Mouse (Mus musculus) midbrain, embryonic 13.5 days (tissue): ENCODE data around the gene Slc9b2. TPM values are rescaled to one million over a fixed set of nuclear protein-coding genes. Genes with fewer than 3 reads are reported as not detected.

ENCODE experiments used
- ATAC-seq: fragments of 200-750 bp; cut with Nextera tagmentation; 2 replicates; pipeline ENCODE4 v1.8.0; 2017; ENCODE audit warnings: mild to moderate bottlenecking, moderate TSS enrichment, moderate library complexity
- H3K27ac ChIP-seq: fragments of 300-500 bp; sonication (generic); 2 replicates; pipeline ENCODE4 v1.5.1; 2015; ENCODE audit warnings: inconsistent platforms, mild to moderate bottlenecking, moderate library complexity
- H3K27me3 ChIP-seq: fragments of 300-500 bp; sonication (generic); 2 replicates; pipeline ENCODE4 v1.6.1; 2015; ENCODE audit warnings: mild to moderate bottlenecking, inconsistent platforms
- H3K36me3 ChIP-seq: fragments of 300-500 bp; sonication (generic); 2 replicates; pipeline ENCODE4 v1.6.1; 2015; ENCODE audit warnings: mild to moderate bottlenecking, inconsistent platforms
- H3K4me1 ChIP-seq: fragments of 300-500 bp; sonication (generic); replicated peaks from 2 replicates; pipeline ENCODE4 v1.6.1; 2015; ENCODE audit warnings: inconsistent platforms
- H3K4me2 ChIP-seq: fragments of 300-500 bp; sonication (generic); replicated peaks from 2 replicates; pipeline ENCODE4 v1.6.1; 2015; ENCODE audit warnings: moderate library complexity, mild to moderate bottlenecking, inconsistent platforms
- H3K4me3 ChIP-seq: fragments of 300-500 bp; sonication (generic); replicated peaks from 2 replicates; pipeline ENCODE4 v1.5.1; 2015; ENCODE audit warnings: mild to moderate bottlenecking, inconsistent platforms
- H3K9ac ChIP-seq: fragments of 300-500 bp; sonication (generic); replicated peaks from 2 replicates; pipeline ENCODE4 v1.6.1; 2015; ENCODE audit warnings: mild to moderate bottlenecking, inconsistent platforms
- H3K9me3 ChIP-seq: fragments of 300-500 bp; sonication (generic); 2 replicates; pipeline ENCODE4 v1.6.1; 2016; ENCODE audit warnings: mild to moderate bottlenecking, inconsistent platforms
- WGBS: fragments of 180-500 bp; shearing (Covaris S2); methylation state at CpG from one replicate; pipeline ENCODE4 v1.1.7; 2015; 5-methylcytosine and 5-hydroxymethylcytosine counted together
- polyA plus RNA-seq: library from polyadenylated mRNA; unstranded; fragments of >200 nt; fragmentation: Nextera tagmentation; extraction: Ambion mirVana; gene quantifications from 2 replicates; pipeline ENCODE4 v1.2.1, GENCODE M21; 2015

Gene Slc9b2
- polyA plus RNA-seq, 1 experiment from 2014 or later = 1.1 TPM

- no peak overlapping the region for H3K4me2 ChIP-seq
- WGBS = 75% methylated on average over 3 of the region's 3 CpGs
- H3K36me3 ChIP-seq = no peaks in the 10 kb centered on the region
- no peak overlapping the region for H3K27ac ChIP-seq
- peaks cover under 1% of the 10 kb centered on the region; the same call in 1 of the 2 replicates for H3K4me1 ChIP-seq
- no peak overlapping the region for H3K9ac ChIP-seq
- no peaks in the 10 kb centered on the region for H3K27me3 ChIP-seq
- ATAC-seq = no peak
- no peak overlapping the region for H3K4me3 ChIP-seq
- H3K9me3 ChIP-seq = no peaks in the 10 kb centered on the region
Observed at GRCm38 (mm10) chr3:135285807-135286206, 21.7 kb upstream of the Slc9b2 start.

GRCm38 (mm10) chr3:135288138-135288750 is 19.3 kb upstream of the Slc9b2 start:
- 87% methylated on average over 8 of the region's 8 CpGs for WGBS
- Histone ChIP-seq H3K36me3 (no peaks in the 10 kb centered on the region), H3K9me3 (no peaks in the 10 kb centered on the region), H3K27ac (no peak overlapping the region), H3K4me2 (no peak overlapping the region), H3K9ac (no peak overlapping the region), H3K4me1 (no peaks in the 10 kb centered on the region), H3K27me3 (no peaks in the 10 kb centered on the region), H3K4me3 (no peak overlapping the region)
- ATAC-seq = no peak

GRCm38 (mm10) chr3:135289148-135289547 is 18.4 kb upstream of the Slc9b2 start:
- Histone ChIP-seq H3K27ac (no peak overlapping the region), H3K9me3 (no peaks in the 10 kb centered on the region), H3K9ac (no peak overlapping the region), H3K4me1 (peaks cover 6% of the 10 kb centered on the region), H3K4me3 (no peak overlapping the region), H3K36me3 (no peaks in the 10 kb centered on the region), H3K4me2 (no peak overlapping the region), H3K27me3 (no peaks in the 10 kb centered on the region)
- ATAC-seq = no peak
- 100% methylated on average over 1 of the region's 1 CpGs for WGBS

GRCm38 (mm10) chr3:135290249-135290894 is 17.1 kb upstream of the Slc9b2 start:
- Histone ChIP-seq H3K27me3 (no peaks in the 10 kb centered on the region), H3K4me1 (peaks cover 6% of the 10 kb centered on the region), H3K27ac (no peak overlapping the region), H3K9ac (no peak overlapping the region), H3K4me3 (no peak overlapping the region), H3K4me2 (no peak overlapping the region), H3K36me3 (no peaks in the 10 kb centered on the region), H3K9me3 (no peaks in the 10 kb centered on the region)
- ATAC-seq = peak; percentile 87
- 100% methylated on average over 7 of the region's 7 CpGs for WGBS

GRCm38 (mm10) chr3:135293703-135294102 is 13.8 kb upstream of the Slc9b2 start:
- no peaks in the 10 kb centered on the region for H3K36me3 ChIP-seq
- no peak overlapping the region for H3K9ac ChIP-seq
- H3K4me3 ChIP-seq = no peak overlapping the region
- H3K27ac ChIP-seq = no peak overlapping the region
- 36% methylated on average over 7 of the region's 7 CpGs for WGBS
- no peaks in the 10 kb centered on the region for H3K27me3 ChIP-seq
- H3K4me1 ChIP-seq = peaks cover 6% of the 10 kb centered on the region
- H3K9me3 ChIP-seq = no peaks in the 10 kb centered on the region
- ATAC-seq = peak; percentile 53; the same call in 1 of the 2 replicates
- no peak overlapping the region for H3K4me2 ChIP-seq

- WGBS = 72% methylated on average over 1 of the region's 1 CpGs
- no peak overlapping the region for H3K27ac ChIP-seq
- ATAC-seq = no peak
- no peaks in the 10 kb centered on the region for H3K27me3 ChIP-seq
- H3K9ac ChIP-seq = no peak overlapping the region
- H3K36me3 ChIP-seq = no peaks in the 10 kb centered on the region
- peaks cover 6% of the 10 kb centered on the region for H3K4me1 ChIP-seq
- H3K4me2 ChIP-seq = no peak overlapping the region
- no peak overlapping the region for H3K4me3 ChIP-seq
- H3K9me3 ChIP-seq = no peaks in the 10 kb centered on the region
Observed at GRCm38 (mm10) chr3:135295559-135295958, 11.9 kb upstream of the Slc9b2 start.

GRCm38 (mm10) chr3:135298560-135298959 is 8.9 kb upstream of the Slc9b2 start:
- WGBS = 86% methylated on average over 3 of the region's 3 CpGs
- H3K9ac ChIP-seq = no peak overlapping the region

GRCm38 (mm10) chr3:135300081-135300480 is 7.4 kb upstream of the Slc9b2 start:
- Histone ChIP-seq H3K27ac (no peak overlapping the region), H3K4me2 (no peak overlapping the region), H3K9me3 (no peaks in the 10 kb centered on the region), H3K4me3 (no peak overlapping the region), H3K36me3 (no peaks in the 10 kb centered on the region), H3K27me3 (no peaks in the 10 kb centered on the region), H3K4me1 (peaks cover 11% of the 10 kb centered on the region), H3K9ac (no peak overlapping the region)
- 66% methylated on average over 6 of the region's 6 CpGs for WGBS
- ATAC-seq = no peak

More at GRCm38 (mm10) chr3:135298560-135298959, 8.9 kb upstream of the Slc9b2 start:
- Histone ChIP-seq H3K9me3 (no peaks in the 10 kb centered on the region), H3K27ac (no peak overlapping the region), H3K4me2 (no peak overlapping the region), H3K27me3 (no peaks in the 10 kb centered on the region), H3K4me3 (no peak overlapping the region), H3K4me1 (peaks cover 5% of the 10 kb centered on the region), H3K36me3 (no peaks in the 10 kb centered on the region)
- no peak for ATAC-seq

GRCm38 (mm10) chr3:135304060-135304459 is 3.4 kb upstream of the Slc9b2 start:
- ATAC-seq = peak; percentile 62
- Histone ChIP-seq H3K4me2 (no peak overlapping the region), H3K9me3 (no peaks in the 10 kb centered on the region), H3K27me3 (peaks cover 17% of the 10 kb centered on the region; the same call in 1 of the 2 replicates), H3K4me1 (peaks cover 20% of the 10 kb centered on the region), H3K27ac (no peak overlapping the region), H3K36me3 (no peaks in the 10 kb centered on the region), H3K9ac (no peak overlapping the region), H3K4me3 (no peak overlapping the region)
- 10% methylated on average over 6 of the region's 6 CpGs for WGBS

- Histone ChIP-seq H3K27me3 (peaks cover 17% of the 10 kb centered on the region; the same call in 1 of the 2 replicates), H3K9me3 (no peaks in the 10 kb centered on the region), H3K27ac (no peak overlapping the region), H3K4me3 (no peak overlapping the region), H3K4me2 (no peak overlapping the region), H3K36me3 (no peaks in the 10 kb centered on the region), H3K9ac (no peak overlapping the region), H3K4me1 (peaks cover 20% of the 10 kb centered on the region)
- 0 out of 2 replicates have a peak, but pooled peaks have one; percentile 27 for ATAC-seq
- 1% methylated on average over 9 of the region's 9 CpGs for WGBS
Observed at GRCm38 (mm10) chr3:135304566-135304965, 2.9 kb upstream of the Slc9b2 start.

GRCm38 (mm10) chr3:135312916-135313491 is 5.5 kb downstream of the Slc9b2 start:
- Histone ChIP-seq H3K27ac (no peak overlapping the region), H3K9me3 (no peaks in the 10 kb centered on the region), H3K4me1 (0 out of 2 replicates have a peak, but pooled peaks cover 9% of the 10 kb centered on the region), H3K9ac (no peak overlapping the region), H3K27me3 (0 out of 2 replicates have a peak, but pooled peaks cover 5% of the 10 kb centered on the region), H3K4me2 (no peak overlapping the region), H3K36me3 (no peaks in the 10 kb centered on the region), H3K4me3 (no peak overlapping the region)
- 7% methylated on average over 2 of the region's 2 CpGs for WGBS
- ATAC-seq = no peak

GRCm38 (mm10) chr3:135313727-135314126 is 6.2 kb downstream of the Slc9b2 start:
- Histone ChIP-seq H3K9ac (no peak overlapping the region), H3K9me3 (no peaks in the 10 kb centered on the region), H3K27me3 (no peaks in the 10 kb centered on the region), H3K4me3 (no peak overlapping the region), H3K4me1 (0 out of 2 replicates have a peak, but pooled peaks cover 9% of the 10 kb centered on the region), H3K36me3 (no peaks in the 10 kb centered on the region), H3K27ac (no peak overlapping the region), H3K4me2 (no peak overlapping the region)
- ATAC-seq = peak; percentile 73
- 41% methylated on average over 2 of the region's 2 CpGs for WGBS
